Mouse (Mus musculus) midbrain, embryonic 16.5 days (tissue): ENCODE data around the gene Tmem132c. TPM values are rescaled to one million over a fixed set of nuclear protein-coding genes. Genes with fewer than 3 reads are reported as not detected.

Source experiments
- ATAC-seq: fragments of 200-750 bp; cut with Nextera tagmentation; 2 replicates; pipeline ENCODE4 v1.8.0; 2017; ENCODE audit warnings: moderate TSS enrichment
- H3K27ac ChIP-seq: fragments of 300-500 bp; sonication (generic); 2 replicates; pipeline ENCODE4 v1.5.1; 2014; ENCODE audit warnings: mild to moderate bottlenecking, low read length, mixed read lengths
- H3K27me3 ChIP-seq: fragments of 300-500 bp; sonication (generic); 2 replicates; pipeline ENCODE4 v1.6.1; 2014; ENCODE audit warnings: low read depth, low read length, mixed read lengths; ENCODE audit not compliant: control insufficient read depth, insufficient read depth
- H3K36me3 ChIP-seq: fragments of 300-500 bp; sonication (generic); 2 replicates; pipeline ENCODE4 v1.6.1; 2014; ENCODE audit warnings: mild to moderate bottlenecking, low read length, moderate library complexity, mixed read lengths; ENCODE audit not compliant: control insufficient read depth, insufficient read depth
- H3K4me1 ChIP-seq: fragments of 300-500 bp; sonication (generic); 2 replicates; pipeline ENCODE4 v1.6.1; 2014; ENCODE audit warnings: mild to moderate bottlenecking, low read length, mixed read lengths; ENCODE audit not compliant: control insufficient read depth, insufficient read depth
- H3K4me2 ChIP-seq: fragments of 300-500 bp; sonication (generic); 2 replicates; pipeline ENCODE4 v1.6.1; 2014; ENCODE audit warnings: mild to moderate bottlenecking, low read length, mixed read lengths
- H3K4me3 ChIP-seq: fragments of 300-500 bp; sonication (generic); 2 replicates; pipeline ENCODE4 v1.5.1; 2014; ENCODE audit warnings: low read depth, mild to moderate bottlenecking, low read length, moderate library complexity, mixed read lengths
- H3K9ac ChIP-seq: fragments of 300-500 bp; sonication (generic); 2 replicates; pipeline ENCODE4 v1.6.1; 2014; ENCODE audit warnings: low read depth, low read length, mixed read lengths
- H3K9me3 ChIP-seq: fragments of 300-500 bp; sonication (generic); replicated peaks from 2 replicates; pipeline ENCODE4 v1.6.1; 2014; ENCODE audit warnings: mild to moderate bottlenecking, low read length, mixed read lengths; ENCODE audit not compliant: control insufficient read depth, poor library complexity, severe bottlenecking
- WGBS: fragments of 180-500 bp; shearing (Covaris S2); extraction: QIAGEN DNeasy Blood & Tissue Kit; methylation state at CpG from one replicate; pipeline ENCODE4 v1.1.7; 2014; 5-methylcytosine and 5-hydroxymethylcytosine counted together
- polyA plus RNA-seq: library from polyadenylated mRNA; unstranded; fragments of >200 nt; fragmentation: Nextera tagmentation; extraction: Ambion mirVana; gene quantifications from 2 replicates; pipeline ENCODE4 v1.2.1, GENCODE M21; 2015

Gene Tmem132c
- polyA plus RNA-seq, 1 experiment from 2014 or later = 11.8 TPM

GRCm38 (mm10) chr5:127438639-127439038 is 197.0 kb downstream of the Tmem132c start:
- WGBS = 92% methylated on average over 4 of the region's 4 CpGs

DNA sequence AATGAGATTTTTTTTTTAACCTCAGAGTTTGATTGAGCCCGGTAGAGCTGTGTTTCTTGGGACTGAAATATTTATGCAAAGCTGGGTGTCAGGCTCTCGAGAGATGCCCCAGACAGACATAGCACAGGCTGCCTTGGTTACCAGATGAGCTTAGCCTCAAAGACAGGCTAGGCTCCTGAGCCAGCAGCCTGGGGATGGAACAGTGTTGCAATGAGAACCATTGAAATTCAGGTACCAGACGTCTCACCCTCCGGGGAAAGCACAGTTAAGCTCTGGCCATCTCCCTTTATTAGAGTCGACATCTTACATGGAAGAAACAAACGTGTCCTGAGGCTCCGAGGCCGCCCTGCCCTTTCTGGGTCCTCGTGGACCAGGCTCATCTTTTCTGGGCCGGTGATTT is 200.4 kb downstream of the Tmem132c start:
- no peaks in the 10 kb centered on the region for H3K36me3 ChIP-seq
- H3K4me1 ChIP-seq = peaks cover 6% of the 10 kb centered on the region; the same call in 1 of the 2 replicates
- no peak overlapping the region for H3K4me3 ChIP-seq
- no peak overlapping the region for H3K9ac ChIP-seq
- 0 out of 2 replicates have a peak, but pooled peaks have one; percentile 32 for ATAC-seq
- H3K9me3 ChIP-seq = no peaks in the 10 kb centered on the region; the same call in 1 of the 2 replicates
- no peak overlapping the region for H3K27ac ChIP-seq
- 18% methylated on average over 10 of the region's 10 CpGs for WGBS
- H3K4me2 ChIP-seq = no peak overlapping the region
- H3K27me3 ChIP-seq = no peaks in the 10 kb centered on the region

More at GRCm38 (mm10) chr5:127438639-127439038, 197.0 kb downstream of the Tmem132c start:
- no peak overlapping the region for H3K9ac ChIP-seq
- H3K4me1 ChIP-seq = peaks cover 6% of the 10 kb centered on the region; the same call in 1 of the 2 replicates
- H3K36me3 ChIP-seq = no peaks in the 10 kb centered on the region
- H3K27ac ChIP-seq = no peak overlapping the region
- ATAC-seq = no peak
- H3K4me3 ChIP-seq = no peak overlapping the region
- no peaks in the 10 kb centered on the region; the same call in 1 of the 2 replicates for H3K9me3 ChIP-seq
- no peak overlapping the region for H3K4me2 ChIP-seq
- no peaks in the 10 kb centered on the region for H3K27me3 ChIP-seq

- Histone ChIP-seq H3K27me3 (no peaks in the 10 kb centered on the region), H3K27ac (no peak overlapping the region), H3K9me3 (no peaks in the 10 kb centered on the region), H3K4me3 (no peak overlapping the region), H3K36me3 (no peaks in the 10 kb centered on the region), H3K4me2 (no peak overlapping the region), H3K4me1 (no peaks in the 10 kb centered on the region), H3K9ac (no peak overlapping the region)
- 26% methylated on average over 4 of the region's 4 CpGs for WGBS
- ATAC-seq = no peak
These were observed 212.0 kb downstream of the Tmem132c start for GRCm38 (mm10) chr5:127453580-127453979.

- Histone ChIP-seq H3K4me2 (no peak overlapping the region), H3K36me3 (no peaks in the 10 kb centered on the region), H3K27me3 (no peaks in the 10 kb centered on the region), H3K4me1 (no peaks in the 10 kb centered on the region), H3K27ac (no peak overlapping the region), H3K9me3 (no peaks in the 10 kb centered on the region), H3K4me3 (no peak overlapping the region), H3K9ac (no peak overlapping the region)
- WGBS = 58% methylated on average over 7 of the region's 7 CpGs
- no peak for ATAC-seq
These were observed 212.5 kb downstream of the Tmem132c start for GRCm38 (mm10) chr5:127454068-127454467.

DNA sequence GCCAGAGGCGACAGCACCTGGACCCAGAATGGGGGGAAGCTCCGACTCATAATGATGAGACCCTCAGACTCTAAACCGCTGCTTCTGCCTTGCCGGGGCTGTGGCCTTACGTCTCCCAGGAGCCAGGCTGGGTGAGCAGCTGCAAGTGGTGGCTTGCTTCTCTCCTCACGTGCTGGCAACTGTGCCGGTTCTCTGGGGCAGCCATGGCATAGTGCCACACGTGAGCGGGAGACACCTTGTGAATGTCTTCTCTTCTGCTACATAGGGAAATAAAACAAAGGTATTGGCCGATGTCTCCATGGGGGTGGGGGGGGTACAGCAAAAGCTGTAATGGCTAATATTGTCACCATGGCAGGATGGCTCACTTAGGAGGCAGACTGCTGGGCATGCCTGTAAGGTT is 214.5 kb downstream of the Tmem132c start:
- Histone ChIP-seq H3K4me3 (no peak overlapping the region), H3K9ac (no peak overlapping the region), H3K27ac (no peak overlapping the region), H3K27me3 (no peaks in the 10 kb centered on the region), H3K9me3 (no peaks in the 10 kb centered on the region; the same call in 1 of the 2 replicates), H3K36me3 (no peaks in the 10 kb centered on the region), H3K4me2 (no peak overlapping the region), H3K4me1 (no peaks in the 10 kb centered on the region)
- WGBS = 86% methylated on average over 10 of the region's 10 CpGs
- no peak for ATAC-seq

DNA sequence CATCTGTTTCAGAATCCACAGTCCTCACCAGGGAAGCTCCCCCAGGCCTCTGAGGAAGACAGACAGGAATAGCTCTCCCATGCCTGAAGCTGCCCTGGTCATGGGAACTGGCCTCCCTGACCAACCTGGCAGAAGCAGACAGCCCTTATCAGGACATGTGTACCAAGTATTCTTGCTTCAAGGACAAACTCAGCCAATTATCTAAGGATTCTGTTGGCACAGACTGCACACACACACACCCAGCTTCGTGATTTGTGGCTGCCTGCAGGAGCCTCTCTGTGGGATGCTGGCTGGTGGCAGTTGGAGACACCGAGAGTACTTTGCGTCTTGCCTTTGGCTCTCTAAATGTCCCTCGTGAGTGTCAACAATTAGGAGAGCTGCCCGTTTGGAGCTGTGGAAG is 226.5 kb downstream of the Tmem132c start:
- Histone ChIP-seq H3K9me3 (no peaks in the 10 kb centered on the region), H3K4me1 (0 out of 2 replicates have a peak, but pooled peaks cover 5% of the 10 kb centered on the region), H3K4me2 (no peak overlapping the region), H3K27ac (no peak overlapping the region), H3K36me3 (no peaks in the 10 kb centered on the region), H3K27me3 (no peaks in the 10 kb centered on the region), H3K9ac (no peak overlapping the region), H3K4me3 (no peak overlapping the region)
- whole genome bisulfite sequencing = 27% methylated on average over 5 of the region's 5 CpGs
- ATAC-seq = no peak

GRCm38 (mm10) chr5:127470351-127470750 is 228.7 kb downstream of the Tmem132c start:
- 0 out of 2 replicates have a peak, but pooled peaks cover 5% of the 10 kb centered on the region for H3K4me1 ChIP-seq
- no peak for ATAC-seq
- H3K36me3 ChIP-seq = no peaks in the 10 kb centered on the region
- H3K27me3 ChIP-seq = no peaks in the 10 kb centered on the region
- no peak overlapping the region for H3K4me2 ChIP-seq
- 14% methylated on average over 3 of the region's 3 CpGs for WGBS
- H3K9me3 ChIP-seq = no peaks in the 10 kb centered on the region
- H3K27ac ChIP-seq = no peak overlapping the region
- no peak overlapping the region for H3K4me3 ChIP-seq
- H3K9ac ChIP-seq = no peak overlapping the region

DNA sequence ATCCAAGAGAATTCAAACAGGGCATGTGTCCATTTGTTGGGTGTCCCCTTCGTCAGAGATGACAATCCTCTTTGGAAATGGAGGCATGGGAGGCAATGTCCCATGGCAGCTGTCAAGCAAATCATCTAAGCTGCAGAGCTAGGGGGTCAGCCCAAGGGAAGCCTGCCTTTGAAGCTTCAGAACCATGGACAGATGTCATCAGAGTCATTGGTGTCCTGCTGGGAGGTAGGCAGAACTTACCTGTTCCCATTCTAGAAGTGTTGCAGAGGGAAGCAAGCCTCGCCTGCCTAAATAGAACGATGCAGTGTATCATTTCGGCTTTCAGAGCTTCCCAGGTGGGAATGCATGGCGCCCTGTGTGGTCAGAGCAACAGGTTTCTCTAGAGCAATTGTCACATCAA is 230.3 kb downstream of the Tmem132c start:
- Histone ChIP-seq H3K4me3 (no peak overlapping the region), H3K9ac (no peak overlapping the region), H3K27ac (no peak overlapping the region), H3K4me2 (no peak overlapping the region), H3K4me1 (peaks cover 5% of the 10 kb centered on the region; the same call in 1 of the 2 replicates), H3K27me3 (no peaks in the 10 kb centered on the region), H3K36me3 (no peaks in the 10 kb centered on the region), H3K9me3 (no peaks in the 10 kb centered on the region)
- 69% methylated on average over 5 of the region's 5 CpGs for WGBS
- no peak for ATAC-seq

- Histone ChIP-seq H3K27ac (no peak overlapping the region), H3K4me2 (no peak overlapping the region), H3K4me3 (no peak overlapping the region), H3K27me3 (no peaks in the 10 kb centered on the region), H3K36me3 (no peaks in the 10 kb centered on the region), H3K9ac (no peak overlapping the region), H3K9me3 (no peaks in the 10 kb centered on the region), H3K4me1 (peaks cover 13% of the 10 kb centered on the region)
- ATAC-seq = no peak
- 43% methylated on average over 1 of the region's 2 CpGs for WGBS
These were observed 232.1 kb downstream of the Tmem132c start for GRCm38 (mm10) chr5:127473706-127474105.
